Comparison of ENCODE assay signal across 32 mouse cellular contexts in the genomic region with DNA sequence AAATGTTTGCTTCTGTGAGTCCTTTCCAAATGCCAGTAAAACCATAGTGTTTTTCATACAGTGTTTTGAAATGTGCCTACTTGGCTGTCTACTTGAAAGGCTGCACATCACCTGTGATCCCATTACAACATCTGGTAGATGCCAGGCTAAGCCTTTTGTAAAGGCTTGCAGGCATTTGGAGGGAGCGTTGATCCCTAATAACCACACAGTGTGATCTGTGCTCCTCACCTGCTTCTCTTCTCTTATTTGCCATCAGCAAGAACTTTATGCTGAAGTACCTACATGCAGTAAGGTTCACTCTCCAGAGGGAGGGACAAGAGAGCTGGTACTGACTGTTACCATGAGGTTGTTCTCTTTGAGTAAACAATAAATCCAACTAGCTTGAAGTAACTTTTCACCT.
"Had no signal": no experiment of that assay in that cellular context is flagged by ENCODE, and none has a peak within 500 bp of the region (broad histone marks: within the 10 kb centered on the region; RNA-seq: fewer than 3 reads in every experiment).

No protein-coding gene starts in this region.

- H3K4me3 ChIP-seq: limb, embryonic 10.5 days; limb, embryonic 12.5 days; limb, embryonic 13.5 days; limb, embryonic 15.5 days; liver, embryonic 12.5 days; liver, embryonic 13.5 days; liver, embryonic 15.5 days; lung, embryonic 15.5 days; megakaryocyte, embryonic 14.5 days; midbrain, embryonic 10.5 days; midbrain, embryonic 12.5 days; midbrain, embryonic 13.5 days; midbrain, embryonic 15.5 days; myocyte; neural tube, embryonic 12.5 days; neural tube, embryonic 13.5 days had no signal

- H3K9me3 ChIP-seq: limb, embryonic 10.5 days; limb, embryonic 12.5 days; limb, embryonic 13.5 days; limb, embryonic 15.5 days; liver, embryonic 12.5 days; liver, embryonic 13.5 days; liver, embryonic 15.5 days; lung, embryonic 15.5 days; megakaryocyte, embryonic 14.5 days; midbrain, embryonic 10.5 days; midbrain, embryonic 12.5 days; midbrain, embryonic 13.5 days; midbrain, embryonic 15.5 days; neural tube, embryonic 12.5 days; neural tube, embryonic 13.5 days had no signal

- DNase-seq: left cerebral cortex, postnatal 4 days; liver; liver, embryonic 13.5 days; liver, postnatal 0 days; lung, adult 18-20 months; lung, adult 2 months; lung, embryonic 14.5 days; lung, postnatal 10 days; lung, postnatal 14 days; lung, postnatal 36 days; lung, postnatal 4 days; midbrain, embryonic 14.5 days had no signal

- H3K4me2 ChIP-seq: limb, embryonic 12.5 days; limb, embryonic 13.5 days; limb, embryonic 15.5 days; liver, embryonic 11.5 days; liver, embryonic 12.5 days; liver, embryonic 13.5 days; liver, embryonic 15.5 days; lung, embryonic 14.5 days; lung, embryonic 15.5 days; midbrain, embryonic 12.5 days; midbrain, embryonic 13.5 days; midbrain, embryonic 15.5 days; neural tube, embryonic 12.5 days; neural tube, embryonic 13.5 days had no signal

- H3K27ac ChIP-seq: limb, embryonic 10.5 days; limb, embryonic 12.5 days; limb, embryonic 13.5 days; limb, embryonic 15.5 days; liver, embryonic 12.5 days; liver, embryonic 13.5 days; liver, embryonic 14.5 days; liver, embryonic 15.5 days; lung, embryonic 15.5 days; macrophage; midbrain, embryonic 10.5 days; midbrain, embryonic 12.5 days; midbrain, embryonic 13.5 days; midbrain, embryonic 15.5 days; neural tube, embryonic 12.5 days; neural tube, embryonic 13.5 days had no signal

- H3K9ac ChIP-seq: limb, embryonic 12.5 days; limb, embryonic 13.5 days; limb, embryonic 15.5 days; liver, embryonic 12.5 days; liver, embryonic 13.5 days; liver, embryonic 14.5 days; liver, embryonic 15.5 days; liver, postnatal 0 days; lung, embryonic 14.5 days; lung, embryonic 15.5 days; midbrain, embryonic 12.5 days; midbrain, embryonic 13.5 days; midbrain, embryonic 15.5 days; neural tube, embryonic 12.5 days; neural tube, embryonic 13.5 days had no signal

- ATAC-seq: liver, embryonic 12.5 days; liver, postnatal 0 days; lung, postnatal 0 days; midbrain, embryonic 13.5 days; midbrain, embryonic 15.5 days; midbrain, embryonic 16.5 days had no signal

- H3K4me1 ChIP-seq: limb, embryonic 10.5 days; limb, embryonic 12.5 days; limb, embryonic 13.5 days; limb, embryonic 15.5 days; liver, embryonic 12.5 days; liver, embryonic 13.5 days; liver, embryonic 15.5 days; lung, embryonic 15.5 days; megakaryocyte, embryonic 14.5 days; midbrain, embryonic 10.5 days; midbrain, embryonic 12.5 days; midbrain, embryonic 13.5 days; midbrain, embryonic 15.5 days; neural tube, embryonic 12.5 days; neural tube, embryonic 13.5 days had no signal

- H3K27me3 ChIP-seq: limb, embryonic 12.5 days; limb, embryonic 13.5 days; limb, embryonic 15.5 days; liver, embryonic 12.5 days; liver, embryonic 13.5 days; liver, embryonic 15.5 days; lung, embryonic 15.5 days; megakaryocyte, embryonic 14.5 days; midbrain, embryonic 12.5 days; midbrain, embryonic 13.5 days; midbrain, embryonic 15.5 days; neural tube, embryonic 12.5 days; neural tube, embryonic 13.5 days had no signal

- H3K36me3 ChIP-seq: limb, embryonic 10.5 days; limb, embryonic 12.5 days; limb, embryonic 13.5 days; limb, embryonic 15.5 days; liver, embryonic 12.5 days; liver, embryonic 13.5 days; liver, embryonic 15.5 days; lung, embryonic 15.5 days; midbrain, embryonic 10.5 days; midbrain, embryonic 12.5 days; midbrain, embryonic 13.5 days; midbrain, embryonic 15.5 days; neural tube, embryonic 12.5 days; neural tube, embryonic 13.5 days had no signal
